Mouse (Mus musculus) myocyte (in vitro differentiated cells): ENCODE measurements at regions not wholly inside any gene's neighbourhood (a gene's known extent, or its start where the extent isn't known, plus 50 kb on each side); places are given as distances from the start of the nearest gene placed in this dataset.
"Not testable (repeated sequence)": the region's sequence is repeated elsewhere in the genome, so short reads cannot be mapped to it uniquely, and the experiment has no call there.

Experiments used
- H3K27me3 ChIP-seq: one replicate; pipeline ENCODE4 v1.6.1; 2011; ENCODE audit not compliant: control insufficient read depth, insufficient read depth, insufficient read length
- H3K36me3 ChIP-seq: one replicate; pipeline ENCODE4 v1.6.1; 2011; ENCODE audit not compliant: control insufficient read depth, insufficient read depth
- H3K4me2 ChIP-seq: one replicate; pipeline ENCODE4 v1.6.1; 2011; ENCODE audit warnings: low read depth, control low read depth
- H3K4me3 ChIP-seq: one replicate; pipeline ENCODE4 v1.5.1; 2011; ENCODE audit warnings: mild to moderate bottlenecking, control low read depth, moderate library complexity
- H3K79me2 ChIP-seq: one replicate; pipeline ENCODE4 v1.6.1; 2011; ENCODE audit not compliant: control insufficient read depth, insufficient read depth
- H3ac ChIP-seq: one replicate; pipeline ENCODE4 v1.6.1; 2011; ENCODE audit not compliant: control insufficient read depth, insufficient read length
- MAX ChIP-seq: IDR thresholded peaks from one replicate; pipeline ENCODE4 v1.6.1; 2011; ENCODE audit warnings: low read depth, mild to moderate bottlenecking, control low read depth
- MYOD1 ChIP-seq, 3 experiments: IDR thresholded peaks; one replicate each; pipeline ENCODE4 v1.6.1; 2011; ENCODE audit warnings: control low read depth in 2 of 3, low read depth in 2 of 3, mild to moderate bottlenecking in 2 of 3, moderate library complexity in 1 of 3; ENCODE audit not compliant: insufficient read length in 2 of 3, control insufficient read depth in 1 of 3
- TCF3 ChIP-seq: IDR thresholded peaks from one replicate; pipeline ENCODE4 v1.6.1; 2011; ENCODE audit warnings: low read depth, control low read depth; ENCODE audit not compliant: insufficient read length
- USF1 ChIP-seq: IDR thresholded peaks from one replicate; pipeline ENCODE4 v1.6.1; 2011; ENCODE audit warnings: low read depth, mild to moderate bottlenecking, control low read depth, moderate library complexity

DNA sequence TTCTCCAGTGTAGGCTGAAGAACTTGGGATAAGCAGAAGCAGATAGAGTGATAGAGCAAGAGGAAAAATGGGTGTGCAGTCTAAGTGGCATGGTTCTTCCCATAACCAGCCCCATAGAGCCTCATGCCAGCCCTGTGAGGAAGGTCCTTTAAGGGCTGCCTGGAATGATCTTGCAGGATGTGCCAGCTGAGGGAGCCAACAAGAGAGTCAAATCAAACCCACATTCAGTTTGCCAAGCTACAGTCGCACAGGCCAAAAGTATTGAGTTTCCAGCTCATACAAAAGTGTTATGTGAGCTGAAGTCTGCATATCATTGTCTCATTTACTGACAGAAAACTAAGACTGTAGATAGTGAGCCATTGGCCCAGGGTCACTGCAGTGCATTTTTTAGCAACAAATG, 53.7 kb upstream of the Xcl1 start:
- Histone ChIP-seq H3K79me2 (no peaks in the 10 kb centered on the region), H3K4me3 (no peak overlapping the region), H3ac (no peak overlapping the region), H3K4me2 (no peak overlapping the region), H3K36me3 (no peaks in the 10 kb centered on the region), H3K27me3 (no peaks in the 10 kb centered on the region)
- TF ChIP-seq TCF3 (no peak), MAX (no peak)

DNA sequence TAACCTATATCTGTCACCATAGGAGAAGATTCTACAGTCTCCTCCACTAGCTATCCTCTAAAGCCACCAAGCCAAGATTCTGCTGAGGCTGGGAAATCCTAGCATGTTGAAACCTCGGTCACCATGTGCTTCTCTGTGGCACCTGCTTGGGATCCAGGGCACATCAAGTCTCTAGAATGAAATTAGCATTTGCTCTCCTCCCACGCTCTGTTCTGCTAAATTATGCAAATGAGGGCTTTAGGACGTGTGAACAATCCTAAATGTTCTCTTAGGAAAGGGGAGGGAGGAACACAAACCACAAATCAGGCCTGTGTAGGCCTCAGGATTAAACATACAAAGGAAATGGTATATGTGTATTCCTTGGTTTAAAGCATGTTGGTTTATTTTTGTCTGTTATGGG, 52.9 kb upstream of the Xcl1 start:
- Histone ChIP-seq H3K79me2 (no peaks in the 10 kb centered on the region), H3K4me3 (no peak overlapping the region), H3K36me3 (no peaks in the 10 kb centered on the region), H3K27me3 (no peaks in the 10 kb centered on the region), H3K4me2 (no peak overlapping the region), H3ac (no peak overlapping the region)
- TF ChIP-seq MYOD1 (IDR thresholded peaks at IDR 0.05; ENCODE audit: control insufficient read depth in 1 of 3, insufficient read length in 2 of 3, low read depth in 2 of 3) (peak in 1 of 3 experiments; percentile 3), USF1 (no peak)

DNA sequence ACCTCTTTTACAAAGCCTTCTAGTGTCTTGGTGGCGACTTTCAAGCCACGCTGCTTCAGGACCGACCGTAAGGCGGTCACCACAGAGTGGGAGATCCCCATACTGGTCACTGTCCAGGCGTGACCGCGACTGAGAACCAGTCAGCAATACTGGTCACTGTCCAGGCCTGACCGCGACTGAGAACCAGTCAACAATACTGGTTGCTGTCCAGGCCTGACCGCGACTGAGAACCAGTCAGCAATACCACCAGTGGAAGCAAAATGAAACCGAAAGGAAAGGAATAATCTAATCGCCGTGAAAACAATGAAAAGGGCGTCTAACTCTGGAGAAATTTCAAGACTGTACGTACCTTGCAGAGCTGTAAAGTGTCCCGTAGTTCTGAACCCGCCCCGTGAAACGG, 50.2 kb upstream of the Xcl1 start:
- H3K36me3 ChIP-seq, H3K27me3 ChIP-seq: not testable (repeated sequence)

More for the DNA sequence above, 50.2 kb upstream of the Xcl1 start:
- H3K4me2 ChIP-seq, H3ac ChIP-seq, H3K79me2 ChIP-seq, H3K4me3 ChIP-seq: not testable (repeated sequence)
